Mouse (Mus musculus) c-Kit-positive CD71-positive TER-119-negative erythroid progenitor cells, embryonic 14.5 days (primary cell): Measurements from ENCODE around the gene Lrrc27.

ENCODE experiments used
- DNase-seq: peaks from one replicate; pipeline ENCODE4 v3.0.0-alpha.2; 2013; ENCODE audit warnings: low read depth

The Lrrc27 gene

GRCm38 (mm10) chr7:139212754-139213745 is at the start of gene Lrrc27, which contains the start of gene Stk32c:
Gene Lrrc27, plus strand, starts transcription at chr7:139212988.
Gene Stk32c, minus strand, starts transcription at chr7:139213307.
- DNase-seq: peak; percentile 95

- no peak for DNase-seq
These were observed 48.4 kb upstream of the Lrrc27 start for GRCm38 (mm10) chr7:139164410-139164809.

GRCm38 (mm10) chr7:139169143-139169542 is 43.6 kb upstream of the Lrrc27 start:
- DNase-seq: no peak

DNA sequence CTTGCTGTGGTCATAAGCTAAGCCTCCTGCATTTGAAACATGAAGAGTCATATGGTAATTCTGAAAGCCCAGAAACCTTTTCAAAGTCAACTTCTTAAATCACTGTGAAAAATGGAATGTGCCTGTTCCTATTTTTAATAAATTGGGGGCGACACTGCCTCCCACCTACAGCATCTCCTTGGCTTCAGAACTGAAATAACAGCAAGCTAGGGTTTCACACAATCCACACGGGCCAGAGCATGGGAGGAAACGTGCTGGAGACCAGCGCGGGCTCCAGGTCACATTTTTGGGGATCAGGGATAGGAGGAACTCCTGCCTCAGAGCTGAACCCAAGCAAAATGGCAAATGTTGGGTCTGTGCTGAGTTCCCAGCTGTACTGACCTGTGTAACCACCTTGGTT is 33.5 kb upstream of the Lrrc27 start:
- DNase-seq: no peak

DNA sequence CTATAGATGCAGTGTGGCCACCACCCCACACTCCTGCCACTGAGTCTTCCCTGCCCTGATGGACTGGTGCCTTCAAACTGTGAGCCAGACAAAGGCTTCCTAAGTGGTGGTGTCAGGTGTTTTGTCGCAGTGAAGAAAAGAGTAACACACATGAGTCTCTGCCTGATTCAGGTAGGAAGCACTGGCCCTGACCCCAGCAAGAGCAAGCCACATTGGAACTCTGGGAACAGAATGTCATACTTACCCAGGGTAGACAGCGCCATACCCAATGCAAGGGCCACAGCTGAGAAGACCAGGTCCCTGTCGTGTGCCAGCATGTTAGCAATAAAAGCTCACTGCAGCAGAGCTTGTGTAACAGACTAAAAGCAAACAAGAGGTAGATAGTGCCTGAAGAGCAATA is 32.7 kb upstream of the Lrrc27 start:
- no peak for DNase-seq

DNA sequence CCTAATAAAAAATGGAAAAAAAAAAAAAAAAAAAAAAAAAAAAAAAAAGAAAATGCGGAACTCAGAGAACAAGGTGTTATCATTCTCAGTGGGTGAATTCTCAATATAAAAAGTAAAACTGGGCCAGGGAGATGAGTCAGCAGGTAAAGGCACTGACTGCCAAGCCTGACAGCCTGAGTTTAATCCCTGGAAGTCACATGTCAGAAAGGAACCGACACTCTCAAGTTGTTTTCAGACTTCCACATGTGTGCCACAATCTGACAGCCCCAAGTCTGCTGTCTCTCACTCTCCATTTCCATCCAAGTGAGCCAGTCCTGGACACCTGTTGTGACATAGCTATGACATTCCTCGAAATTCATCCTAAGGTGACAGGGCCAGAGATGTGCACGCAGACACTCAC is 28.4 kb upstream of the Lrrc27 start:
- no peak for DNase-seq

DNA sequence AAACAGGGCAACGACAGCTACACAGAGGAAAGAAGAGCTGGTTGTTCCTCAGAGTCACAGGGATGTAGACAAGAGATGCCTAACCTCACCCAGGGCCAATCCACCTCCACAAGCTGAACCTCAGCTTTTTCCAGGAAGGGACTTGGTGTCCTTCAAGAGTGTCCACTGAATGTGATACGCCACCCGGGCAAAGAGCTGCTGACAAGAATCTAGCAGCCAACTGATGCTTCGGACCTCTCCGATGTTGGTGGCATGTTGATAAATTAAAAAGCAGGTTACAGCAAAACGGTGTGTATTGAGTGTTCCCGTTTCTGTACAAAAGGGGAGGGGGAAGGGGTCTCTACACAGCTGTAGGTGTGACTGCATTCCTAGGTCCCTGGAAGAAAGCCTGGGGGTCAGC is 27.9 kb upstream of the Lrrc27 start:
- no peak for DNase-seq

DNA sequence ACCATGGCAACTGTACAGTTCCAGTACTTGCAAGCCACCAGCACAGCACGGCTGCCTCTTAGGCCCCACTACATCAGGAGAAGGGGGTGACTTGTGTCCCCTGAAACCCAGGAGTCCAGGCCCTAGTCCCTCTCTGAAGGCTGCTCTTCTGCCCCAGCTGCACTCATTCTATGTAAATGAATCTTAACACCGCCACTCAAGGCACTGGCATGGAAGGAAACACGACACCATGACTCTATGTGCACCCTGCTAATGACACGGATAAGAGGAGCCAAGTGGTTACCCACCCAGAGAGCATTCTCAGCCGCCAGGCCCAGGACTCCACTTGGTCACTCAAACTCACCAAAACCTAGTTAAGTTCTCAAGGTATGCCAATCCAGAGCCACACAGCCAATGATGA is 26.8 kb upstream of the Lrrc27 start:
- DNase-seq: no peak

GRCm38 (mm10) chr7:139186436-139186835 is 26.4 kb upstream of the Lrrc27 start:
- no peak for DNase-seq

DNA sequence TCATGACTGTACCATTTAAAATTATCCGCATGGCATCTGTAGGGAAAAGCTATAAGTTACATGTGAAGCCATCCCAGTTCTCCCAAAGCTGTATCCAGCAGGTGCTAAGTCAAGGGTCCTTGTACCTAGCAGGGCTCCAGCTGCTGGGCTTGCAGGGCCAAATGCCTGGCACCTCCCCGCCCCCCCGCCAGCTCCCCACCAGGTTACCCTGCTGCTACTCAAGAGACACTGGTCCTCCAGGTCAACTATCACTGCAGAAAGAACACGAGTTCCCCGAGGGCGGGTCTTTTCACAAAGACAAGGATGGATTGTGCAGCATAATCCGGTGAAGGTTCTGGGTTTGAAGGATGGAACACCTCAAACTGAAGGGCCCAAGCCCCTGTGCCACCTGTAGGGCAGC is 25.5 kb upstream of the Lrrc27 start:
- DNase-seq: no peak

DNA sequence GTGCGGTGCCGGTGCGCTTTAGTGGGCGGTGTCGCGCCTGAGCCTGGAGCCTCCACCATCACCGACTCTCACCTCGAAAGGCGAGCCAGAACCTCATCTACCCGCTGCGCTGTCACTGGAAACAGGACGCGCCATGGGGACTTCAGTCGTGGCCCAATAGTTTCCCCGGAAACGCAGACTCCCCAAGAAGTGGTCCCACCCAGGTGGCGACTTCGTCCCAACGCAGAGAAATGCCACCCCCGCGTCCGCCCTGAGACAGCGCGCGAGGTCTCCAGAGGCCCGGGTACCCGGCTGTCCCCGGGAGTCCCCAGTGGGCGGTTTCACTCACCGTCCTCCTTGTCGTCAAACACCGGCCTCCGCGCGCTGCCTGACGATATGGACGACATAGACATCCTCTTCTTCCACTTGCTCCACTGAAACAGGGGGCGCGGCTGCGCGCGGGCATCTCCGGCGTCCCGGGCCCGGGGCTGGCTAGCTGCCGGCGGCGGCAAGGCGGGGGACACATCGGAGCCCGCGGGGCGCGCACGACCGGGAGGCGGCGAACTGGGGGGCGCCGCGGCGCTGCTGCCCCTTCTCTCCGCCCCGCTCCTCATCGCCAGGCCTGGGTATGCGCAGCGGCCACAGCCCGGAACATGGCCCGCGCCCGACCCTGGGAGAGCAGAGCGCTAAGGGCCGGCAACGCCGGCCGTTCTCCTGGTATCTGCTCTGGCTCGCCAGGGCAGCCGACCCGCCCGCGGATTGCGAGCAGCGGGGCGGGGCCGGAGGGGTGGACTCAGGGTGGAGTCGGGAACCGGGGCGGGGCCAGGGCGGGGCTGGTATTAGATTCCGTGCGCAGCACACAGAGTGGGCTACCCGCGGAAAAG is 24.8 kb upstream of the Lrrc27 start:
- DNase-seq: peak; percentile 42

DNA sequence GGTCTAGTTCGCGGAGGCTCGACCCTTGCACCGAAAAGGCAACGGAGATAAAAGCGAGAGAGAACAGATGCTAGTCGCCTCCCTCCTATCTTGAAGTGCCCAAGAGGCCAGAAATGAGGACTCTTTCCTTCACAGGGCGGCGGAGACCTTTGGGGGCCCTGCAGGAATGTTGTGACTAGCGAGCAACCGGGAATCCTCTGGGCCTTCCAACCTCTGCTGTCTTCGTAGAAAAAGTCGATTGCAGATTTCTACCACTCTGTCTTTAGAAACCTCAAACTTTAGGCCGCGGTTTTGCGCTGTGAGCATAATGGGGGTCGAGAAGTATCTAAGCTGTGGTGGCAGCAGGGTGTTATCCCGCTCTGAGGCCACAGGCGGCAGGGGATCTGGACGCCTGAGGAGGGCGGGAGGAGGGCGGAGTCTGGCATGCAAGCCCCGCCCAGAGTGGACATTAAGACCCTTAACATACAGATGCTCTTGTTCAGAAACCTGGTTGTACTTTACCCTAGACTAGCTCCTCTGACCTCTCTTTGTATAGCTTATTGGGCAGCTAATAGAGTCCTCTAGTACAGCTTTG is 24.1 kb upstream of the Lrrc27 start:
- no peak for DNase-seq

DNA sequence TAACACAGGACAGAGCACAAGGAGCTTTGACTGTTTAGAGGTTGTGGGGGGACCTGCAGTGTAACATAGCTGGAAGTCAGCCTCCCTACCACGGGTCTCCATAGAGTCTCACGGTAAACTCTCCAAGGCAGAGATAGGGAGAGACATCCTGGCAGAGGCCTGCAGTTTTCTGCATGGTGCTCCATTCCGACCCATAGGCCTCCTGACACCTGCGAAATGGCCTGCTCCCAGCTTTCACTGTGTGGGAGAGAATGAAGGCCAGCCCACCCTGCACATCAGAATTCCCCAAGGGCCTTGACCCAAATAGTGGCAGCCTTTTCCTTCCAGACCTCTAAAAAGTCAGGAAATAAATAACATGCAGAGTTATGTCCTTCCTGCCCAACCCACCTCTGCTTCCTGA is 22.2 kb upstream of the Lrrc27 start:
- no peak for DNase-seq

- DNase-seq: no peak
These were observed 21.2 kb upstream of the Lrrc27 start for GRCm38 (mm10) chr7:139191619-139192018.

DNA sequence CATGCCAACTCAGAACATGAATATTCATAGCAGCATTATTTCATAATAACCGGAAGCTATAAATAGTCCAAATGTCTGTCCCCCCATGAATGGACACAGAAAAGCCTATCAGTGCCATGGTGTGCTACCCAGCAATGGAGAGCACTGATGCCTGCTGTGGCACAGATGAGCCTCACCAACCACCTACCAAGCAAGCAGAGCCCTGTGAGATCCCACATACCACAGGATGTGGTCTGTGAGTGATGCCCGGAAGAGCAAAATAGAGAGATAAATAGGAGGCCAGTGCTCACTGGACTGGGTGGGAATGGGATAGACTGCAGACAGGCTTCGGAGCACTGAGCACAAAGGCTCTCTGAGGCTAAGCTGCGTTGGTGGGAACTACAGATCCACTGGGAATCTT is 15.8 kb upstream of the Lrrc27 start:
- no peak for DNase-seq

- DNase-seq: no peak
These were observed 12.7 kb upstream of the Lrrc27 start for GRCm38 (mm10) chr7:139200108-139200507.

- no peak for DNase-seq
These were observed 11.6 kb upstream of the Lrrc27 start for GRCm38 (mm10) chr7:139201209-139201608.

GRCm38 (mm10) chr7:139208023-139208772 is 4.6 kb upstream of the Lrrc27 start:
- peak; percentile 50 for DNase-seq

GRCm38 (mm10) chr7:139208773-139209095 is 4.1 kb upstream of the Lrrc27 start:
- no peak for DNase-seq

GRCm38 (mm10) chr7:139211761-139212160 is 1.0 kb upstream of the Lrrc27 start:
- DNase-seq: no peak

DNA sequence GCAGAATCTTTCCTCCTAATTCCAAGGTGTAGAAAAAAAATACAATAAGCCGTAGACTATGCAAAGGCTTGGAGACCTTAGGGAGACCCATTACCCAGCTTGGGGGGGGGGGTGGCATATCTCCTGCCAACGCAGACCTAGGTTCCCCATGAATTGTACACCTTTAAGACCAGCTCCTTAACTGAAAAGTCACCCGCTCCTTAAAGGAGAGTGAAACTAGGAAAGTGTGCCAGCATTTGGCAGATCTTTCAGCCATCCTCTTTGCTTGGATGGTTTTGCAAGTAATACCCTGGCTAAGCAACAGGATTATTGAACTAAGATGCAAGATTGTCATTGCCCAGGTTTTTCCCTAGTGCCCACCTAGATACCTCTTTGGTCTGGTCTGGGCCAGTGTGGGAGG is 963 bp downstream of the Lrrc27 start:
- no peak for DNase-seq

DNA sequence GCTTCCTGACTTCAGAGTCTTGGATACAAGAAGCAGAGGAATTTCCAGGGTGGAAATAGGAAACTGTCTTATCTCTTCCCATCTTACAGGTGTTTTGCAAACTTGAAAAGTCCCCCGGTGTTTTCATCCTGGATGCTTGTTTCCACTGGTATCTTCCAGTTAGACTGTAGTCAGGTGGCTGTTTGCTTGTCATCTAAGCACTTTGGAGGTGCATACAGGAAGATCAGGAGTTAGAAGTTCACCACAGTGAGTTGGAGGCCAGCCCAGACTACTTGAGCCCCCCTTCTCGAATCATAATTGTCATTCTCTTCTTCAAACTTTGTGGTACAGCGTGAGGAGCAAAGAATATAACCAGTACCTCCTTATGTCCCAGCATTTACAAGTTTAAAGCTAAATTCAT is 1.4 kb downstream of the Lrrc27 start:
- no peak for DNase-seq
